Mouse (Mus musculus) c-Kit-positive CD71-positive TER-119-negative erythroid progenitor cells, embryonic 14.5 days (primary cell): ENCODE measurements around the gene Gstm5.
"Not testable (repeated sequence)": the region's sequence is repeated elsewhere in the genome, so short reads cannot be mapped to it uniquely, and the experiment has no call there.

Experiments used
- DNase-seq: peaks from one replicate; pipeline ENCODE4 v3.0.0-alpha.2; 2013; ENCODE audit warnings: low read depth

The Gstm5 gene

GRCm38 (mm10) chr3:107895720-107896569, at the start of gene Gstm5:
Gene Gstm5, plus strand, starts transcription at chr3:107895821.
- DNase-seq, result peak; percentile 71

GRCm38 (mm10) chr3:107846175-107846574, 49.4 kb upstream of the Gstm5 start:
- no peak for DNase-seq

- no peak for DNase-seq
Measured at GRCm38 (mm10) chr3:107846835-107847234, 48.8 kb upstream of the Gstm5 start.

- DNase-seq, result no peak
Measured at GRCm38 (mm10) chr3:107848126-107848525, 47.5 kb upstream of the Gstm5 start.

GRCm38 (mm10) chr3:107849000-107849692, 46.5 kb upstream of the Gstm5 start:
- DNase-seq, result no peak

GRCm38 (mm10) chr3:107849693-107850031, 46.0 kb upstream of the Gstm5 start:
- DNase-seq, result no peak

- DNase-seq, result no peak
Measured at GRCm38 (mm10) chr3:107850418-107851031, 45.1 kb upstream of the Gstm5 start.

GRCm38 (mm10) chr3:107852786-107853185, 42.8 kb upstream of the Gstm5 start:
- no peak for DNase-seq

- no peak for DNase-seq
Measured at GRCm38 (mm10) chr3:107853232-107854181, 42.1 kb upstream of the Gstm5 start.

- DNase-seq, result no peak
Measured at GRCm38 (mm10) chr3:107855368-107855767, 40.3 kb upstream of the Gstm5 start.

GRCm38 (mm10) chr3:107857646-107858045, 38.0 kb upstream of the Gstm5 start:
- no peak for DNase-seq

- not testable (repeated sequence) for DNase-seq
Measured at GRCm38 (mm10) chr3:107861483-107861882, 34.1 kb upstream of the Gstm5 start.

GRCm38 (mm10) chr3:107862471-107862870, 33.1 kb upstream of the Gstm5 start:
- DNase-seq, result no peak

GRCm38 (mm10) chr3:107863471-107863870, 32.1 kb upstream of the Gstm5 start:
- DNase-seq, result no peak

- DNase-seq, result peak; percentile 71
Measured at GRCm38 (mm10) chr3:107863898-107864603, 31.6 kb upstream of the Gstm5 start.

- DNase-seq, result no peak
Measured at GRCm38 (mm10) chr3:107865364-107866091, 30.1 kb upstream of the Gstm5 start.

GRCm38 (mm10) chr3:107867086-107867485, 28.5 kb upstream of the Gstm5 start:
- DNase-seq, result peak; percentile 87

- DNase-seq, result no peak
Measured at GRCm38 (mm10) chr3:107868452-107868851, 27.2 kb upstream of the Gstm5 start.

GRCm38 (mm10) chr3:107869097-107869496, 26.5 kb upstream of the Gstm5 start:
- no peak for DNase-seq

GRCm38 (mm10) chr3:107869925-107870324, 25.7 kb upstream of the Gstm5 start:
- DNase-seq, result no peak
